23 mouse cellular contexts compared by ENCODE assay signal in genomic region chr13:20094916-20095700, GRCm38 (mm10). TPM values are rescaled to one million over a fixed set of nuclear protein-coding genes. Genes with fewer than 3 reads are reported as not detected.
A peak's percentile ranks its signal among the peaks of the same experiment; 100 is the strongest.
DNase-seq lines count a peak whose midpoint lies in the region; ATAC-seq and TF ChIP-seq lines count a peak whose summit lies in the region.
"Had no signal": no experiment of that assay in that cellular context is flagged by ENCODE, and none has a peak within 500 bp of the region (broad histone marks: within the 10 kb centered on the region; RNA-seq: fewer than 3 reads in every experiment).

No protein-coding gene starts in this region.

- no peak overlapping the region for H3K27ac ChIP-seq in hindbrain, embryonic 16.5 days (ENCODE audit: low read depth, low read length)
- H3K27ac ChIP-seq in forebrain, postnatal 0 days (ENCODE audit: low read depth, low read length), result no peak overlapping the region
- H3K27ac ChIP-seq: embryonic facial prominence, embryonic 10.5 days; heart, embryonic 13.5 days; hindbrain, embryonic 14.5 days; kidney, embryonic 15.5 days; neural tube, embryonic 15.5 days had no signal

- no peaks in the 10 kb centered on the region for H3K9me3 ChIP-seq in hindbrain, embryonic 16.5 days (ENCODE audit: control insufficient read depth, low read length)
- no peaks in the 10 kb centered on the region for H3K9me3 ChIP-seq in forebrain, postnatal 0 days (ENCODE audit: low read length)
- H3K9me3 ChIP-seq: embryonic facial prominence, embryonic 10.5 days; heart, embryonic 13.5 days; kidney, embryonic 15.5 days; neural tube, embryonic 15.5 days had no signal

- intact Hi-C loops in left cerebral cortex, postnatal 4 days (cut with DNase I), result no loop called here
- intact Hi-C loops in left cerebral cortex, postnatal 14 days (cut with DNase I), result loop anchor here (5.0 to 10.0 kb wide), 4 partner anchors 37 to 180 kb away; no protein-coding TSS in a partner anchor

- no peak overlapping the region for H3K4me3 ChIP-seq in hindbrain, embryonic 16.5 days (ENCODE audit: low read length)
- H3K4me3 ChIP-seq in forebrain, postnatal 0 days (ENCODE audit: low read depth, low read length), result no peak overlapping the region
- H3K4me3 ChIP-seq: embryonic facial prominence, embryonic 10.5 days; heart, embryonic 13.5 days; kidney, embryonic 15.5 days; myocyte; neural tube, embryonic 15.5 days had no signal

- H3K27me3 ChIP-seq in hindbrain, embryonic 16.5 days (replicated peaks; ENCODE audit: control insufficient read depth, insufficient read depth, low read length), result 0 out of 2 replicates have a peak, but pooled peaks cover 3% of the 10 kb centered on the region
- peaks cover 13% of the 10 kb centered on the region for H3K27me3 ChIP-seq in forebrain, postnatal 0 days (ENCODE audit: insufficient read depth, low read length)
- H3K27me3 ChIP-seq: neural tube, embryonic 15.5 days had no signal

- peak; percentile 33 for DNase-seq in left cerebral cortex, adult 11 months (ENCODE audit: low spot score)
- DNase-seq in left cerebral cortex, postnatal 4 days, result no peak
- DNase-seq in 3T3-L1 (ENCODE audit: low read depth, low spot score), result peak; percentile 44
- peak; percentile 21 to 42 for DNase-seq in left cerebral cortex, postnatal 14 days (ENCODE audit: low spot score in 2 of 2)
- DNase-seq in forebrain, postnatal 0 days, result no peak
- DNase-seq: adrenal gland, postnatal 36 days; cerebellum, adult 9-10 months; gastrocnemius, postnatal 10 days; heart, postnatal 36 days; liver; midbrain, embryonic 14.5 days; thymus, adult 18-20 months had no signal

- H3K4me1 ChIP-seq in hindbrain, embryonic 16.5 days (ENCODE audit: control insufficient read depth, insufficient read depth, low read depth, low read length), result peaks cover 3% of the 10 kb centered on the region
- H3K4me1 ChIP-seq in forebrain, postnatal 0 days (ENCODE audit: insufficient read depth), result no peaks in the 10 kb centered on the region

- TF ChIP-seq CTCF in forebrain, postnatal 0 days (IDR thresholded peaks at IDR 0.05; ENCODE audit: low read depth), result no peak

- H3K4me2 ChIP-seq in hindbrain, embryonic 16.5 days (ENCODE audit: low read length), result no peak overlapping the region
- no peak overlapping the region for H3K4me2 ChIP-seq in forebrain, postnatal 0 days (ENCODE audit: low read depth)
- H3K4me2 ChIP-seq: heart, embryonic 13.5 days; hindbrain, embryonic 14.5 days; kidney, embryonic 15.5 days; neural tube, embryonic 15.5 days had no signal

- H3K9ac ChIP-seq in hindbrain, embryonic 16.5 days (ENCODE audit: low read depth, low read length), result no peak overlapping the region
- H3K9ac ChIP-seq in forebrain, postnatal 0 days, result no peak overlapping the region
- H3K9ac ChIP-seq: heart, embryonic 13.5 days; hindbrain, embryonic 14.5 days; kidney, embryonic 15.5 days; neural tube, embryonic 15.5 days had no signal

- no peaks in the 10 kb centered on the region for H3K36me3 ChIP-seq in hindbrain, embryonic 16.5 days (ENCODE audit: control insufficient read depth, insufficient read depth, low read length)
- no peaks in the 10 kb centered on the region for H3K36me3 ChIP-seq in forebrain, postnatal 0 days (ENCODE audit: insufficient read depth)
- H3K36me3 ChIP-seq: embryonic facial prominence, embryonic 10.5 days; heart, embryonic 13.5 days; kidney, embryonic 15.5 days; neural tube, embryonic 15.5 days had no signal

- WGBS in hindbrain, embryonic 16.5 days, result 97% methylated on average over 4 of the region's 4 CpGs
- WGBS in forebrain, postnatal 0 days, result 91% methylated on average over 4 of the region's 4 CpGs

- ATAC-seq in CD4-positive, CD25-positive, alpha-beta regulatory T cell, adult 4 months, result peak; percentile 33
- no peak for ATAC-seq in hindbrain, embryonic 16.5 days
- no peak for ATAC-seq in forebrain, postnatal 0 days
- ATAC-seq: intestine, postnatal 0 days; lung, postnatal 0 days had no signal

RNA-seq across cellular contexts. Expression of gene Elmo1, which starts 4.7 kb away (rescaled TPM):
- 10 to 100 TPM; 46.6 to 46.9 TPM for total RNA-seq in left cerebral cortex, postnatal 4 days (2021)
- polyA plus RNA-seq in CD4-positive, CD25-positive, alpha-beta regulatory T cell, adult 4 months (2017; shearing (Covaris generic)), result 100 to 1,000 TPM; 100 to 111 TPM
- 10 to 100 TPM; 48.1 to 52.2 TPM for total RNA-seq in left cerebral cortex, postnatal 14 days (2021)
- polyA plus RNA-seq in hindbrain, embryonic 16.5 days (2015; fragmentation: Nextera tagmentation; extraction: Ambion mirVana), result 48.6 and 49.6 TPM in 2 replicates
- 25.8 and 30.9 TPM in 2 replicates for total RNA-seq in forebrain, postnatal 0 days (2014; rRNA removed)
- polyA plus RNA-seq in forebrain, postnatal 0 days (2015; fragmentation: Nextera tagmentation; extraction: Ambion mirVana), result 25.5 and 33.5 TPM in 2 replicates
- polyA plus RNA-seq: C2C12 had no signal

Comparison
In these comparisons a context has a peak if more than half of its experiments do, and no peak if none do; other contexts are left out.
1. DNase-seq: peak in left cerebral cortex, adult 11 months (single experiment), 3T3-L1 (single experiment) and left cerebral cortex, postnatal 14 days (2 of 2); none in left cerebral cortex, postnatal 4 days (single experiment) and forebrain, postnatal 0 days (single experiment).